Mouse (Mus musculus): Measurements from ENCODE around the gene Tmed2. TPM values are rescaled to one million over a fixed set of nuclear protein-coding genes. Genes with fewer than 3 reads are reported as not detected.

Gene Tmed2
- total and polyA plus RNA-seq, 2 experiments = 124 to 414 TPM

- DNase-seq (ENCODE audit: extremely low read depth, low read depth, low spot score) = no peak
- WGBS = 66% methylated on average over 1 of the region's 1 CpGs
- no peak overlapping the region for H3K27ac ChIP-seq (replicated peaks; ENCODE audit: insufficient read depth, low read depth, low read length)
- H3K27me3 ChIP-seq (ENCODE audit: control insufficient read depth, insufficient read depth, low read length) = no peaks in the 10 kb centered on the region
- no peaks in the 10 kb centered on the region for H3K79me2 ChIP-seq (ENCODE audit: control insufficient read depth, insufficient read depth, low read length)
- TF ChIP-seq CTCF (IDR thresholded peaks at IDR 0.05; ENCODE audit: low read depth, low read length) (no peak), POLR2A (IDR thresholded peaks at IDR 0.05; ENCODE audit: extremely low read depth, insufficient read depth, low read length) (no peak)
- peaks cover 15% of the 10 kb centered on the region for H3K36me3 ChIP-seq (ENCODE audit: control insufficient read depth, insufficient read depth, low read length)
- H3K4me3 ChIP-seq (ENCODE audit: insufficient read depth, low read depth, low read length) = no peak overlapping the region
- H3K9ac ChIP-seq (ENCODE audit: low read depth, low read length) = no peak overlapping the region
- H3K4me1 ChIP-seq (ENCODE audit: control insufficient read depth, insufficient read depth, low read length) = peaks cover 4% of the 10 kb centered on the region; the same call in 1 of the 2 replicates
Observed at GRCm38 (mm10) chr5:124555145-124555544, 14.7 kb downstream of the Tmed2 start.

GRCm38 (mm10) chr5:124571068-124571467 is 30.6 kb downstream of the Tmed2 start:
- Histone ChIP-seq H3K9ac (ENCODE audit: low read depth, low read length) (no peak overlapping the region), H3K4me3 (ENCODE audit: insufficient read depth, low read depth, low read length) (no peak overlapping the region), H3K27ac (replicated peaks; ENCODE audit: insufficient read depth, low read depth, low read length) (no peak overlapping the region), H3K4me1 (ENCODE audit: control insufficient read depth, insufficient read depth, low read length) (no peaks in the 10 kb centered on the region), H3K36me3 (ENCODE audit: control insufficient read depth, insufficient read depth, low read length) (peaks cover 46% of the 10 kb centered on the region), H3K79me2 (ENCODE audit: control insufficient read depth, insufficient read depth, low read length) (no peaks in the 10 kb centered on the region), H3K27me3 (ENCODE audit: control insufficient read depth, insufficient read depth, low read length) (no peaks in the 10 kb centered on the region)
- DNase-seq (ENCODE audit: extremely low read depth, low read depth, low spot score) = no peak
- TF ChIP-seq POLR2A (IDR thresholded peaks at IDR 0.05; ENCODE audit: extremely low read depth, insufficient read depth, low read length) (no peak), CTCF (IDR thresholded peaks at IDR 0.05; ENCODE audit: low read depth, low read length) (no peak)
- WGBS = 86% methylated on average over 12 of the region's 12 CpGs

- Histone ChIP-seq H3K27ac (replicated peaks; ENCODE audit: insufficient read depth, low read depth, low read length) (no peak overlapping the region), H3K36me3 (ENCODE audit: control insufficient read depth, insufficient read depth, low read length) (peaks cover 34% of the 10 kb centered on the region), H3K4me1 (ENCODE audit: control insufficient read depth, insufficient read depth, low read length) (peaks cover 7% of the 10 kb centered on the region), H3K27me3 (ENCODE audit: control insufficient read depth, insufficient read depth, low read length) (no peaks in the 10 kb centered on the region), H3K4me3 (ENCODE audit: insufficient read depth, low read depth, low read length) (no peak overlapping the region), H3K9ac (ENCODE audit: low read depth, low read length) (no peak overlapping the region), H3K79me2 (ENCODE audit: control insufficient read depth, insufficient read depth, low read length) (peaks cover 7% of the 10 kb centered on the region; the same call in 1 of the 2 replicates)
- DNase-seq (ENCODE audit: extremely low read depth, low read depth, low spot score) = no peak
- 88% methylated on average over 7 of the region's 7 CpGs for WGBS
- TF ChIP-seq POLR2A (IDR thresholded peaks at IDR 0.05; ENCODE audit: extremely low read depth, insufficient read depth, low read length) = no peak
- no peak for TF ChIP-seq CTCF (IDR thresholded peaks at IDR 0.05; ENCODE audit: low read depth, low read length)
Observed at GRCm38 (mm10) chr5:124575467-124575866, 35.0 kb downstream of the Tmed2 start.

GRCm38 (mm10) chr5:124578633-124579317 is 38.3 kb downstream of the Tmed2 start, which contains the start of the genes Eif2b1 and Gtf2h3:
Eif2b1 (minus strand) TSS chr5:124579131.
Gtf2h3 (plus strand) TSS chr5:124579140.
- Histone ChIP-seq H3K27me3 (ENCODE audit: control insufficient read depth, insufficient read depth, low read length) (no peaks in the 10 kb centered on the region), H3K27ac (replicated peaks; ENCODE audit: insufficient read depth, low read depth, low read length) (peak within 1 kb of the TSS; percentile 11), H3K4me3 (ENCODE audit: insufficient read depth, low read depth, low read length) (peak within 1 kb of the TSS; percentile 72), H3K79me2 (ENCODE audit: control insufficient read depth, insufficient read depth, low read length) (peaks cover 9% of the 10 kb centered on the region; the same call in 1 of the 2 replicates), H3K4me1 (ENCODE audit: control insufficient read depth, insufficient read depth, low read length) (peaks cover 9% of the 10 kb centered on the region), H3K36me3 (ENCODE audit: control insufficient read depth, insufficient read depth, low read length) (peaks cover 12% of the 10 kb centered on the region), H3K9ac (ENCODE audit: low read depth, low read length) (peak within 1 kb of the TSS; percentile 70)
- TF ChIP-seq CTCF (IDR thresholded peaks at IDR 0.05; ENCODE audit: low read depth, low read length) = no peak
- TF ChIP-seq POLR2A (IDR thresholded peaks at IDR 0.05; ENCODE audit: extremely low read depth, insufficient read depth, low read length) = 0 out of 2 replicates have a peak, but pooled peaks have one; percentile 67
- under 1% methylated on average over 51 of the region's 51 CpGs for WGBS
- peak; percentile 79 for DNase-seq (ENCODE audit: extremely low read depth, low read depth, low spot score)

GRCm38 (mm10) chr5:124582515-124582914 is 42.0 kb downstream of the Tmed2 start:
- no peak overlapping the region for H3K4me3 ChIP-seq (ENCODE audit: insufficient read depth, low read depth, low read length)
- no peak overlapping the region for H3K27ac ChIP-seq (replicated peaks; ENCODE audit: insufficient read depth, low read depth, low read length)
- H3K4me1 ChIP-seq (ENCODE audit: control insufficient read depth, insufficient read depth, low read length) = peaks cover 9% of the 10 kb centered on the region
- WGBS = 28% methylated on average over 5 of the region's 5 CpGs
- H3K27me3 ChIP-seq (ENCODE audit: control insufficient read depth, insufficient read depth, low read length) = no peaks in the 10 kb centered on the region
- peaks cover 9% of the 10 kb centered on the region; the same call in 1 of the 2 replicates for H3K79me2 ChIP-seq (ENCODE audit: control insufficient read depth, insufficient read depth, low read length)
- TF ChIP-seq CTCF (IDR thresholded peaks at IDR 0.05; ENCODE audit: low read depth, low read length) (no peak), POLR2A (IDR thresholded peaks at IDR 0.05; ENCODE audit: extremely low read depth, insufficient read depth, low read length) (no peak)
- peaks cover 14% of the 10 kb centered on the region; the same call in 1 of the 2 replicates for H3K36me3 ChIP-seq (ENCODE audit: control insufficient read depth, insufficient read depth, low read length)
- peak; percentile 51 for DNase-seq (ENCODE audit: extremely low read depth, low read depth, low spot score)
- H3K9ac ChIP-seq (ENCODE audit: low read depth, low read length) = no peak overlapping the region

GRCm38 (mm10) chr5:124592768-124593167 is 52.3 kb downstream of the Tmed2 start:
- no peak for TF ChIP-seq POLR2A (IDR thresholded peaks at IDR 0.05; ENCODE audit: extremely low read depth, insufficient read depth, low read length)
- no peak for TF ChIP-seq CTCF (IDR thresholded peaks at IDR 0.05; ENCODE audit: low read depth, low read length)
- H3K4me1 ChIP-seq (ENCODE audit: control insufficient read depth, insufficient read depth, low read length) = no peaks in the 10 kb centered on the region
- H3K9ac ChIP-seq (ENCODE audit: low read depth, low read length) = no peak overlapping the region
- WGBS = 96% methylated on average over 3 of the region's 3 CpGs
- H3K4me3 ChIP-seq (ENCODE audit: insufficient read depth, low read depth, low read length) = no peak overlapping the region
- no peaks in the 10 kb centered on the region for H3K79me2 ChIP-seq (ENCODE audit: control insufficient read depth, insufficient read depth, low read length)
- H3K36me3 ChIP-seq (ENCODE audit: control insufficient read depth, insufficient read depth, low read length) = peaks cover 23% of the 10 kb centered on the region
- H3K27me3 ChIP-seq (ENCODE audit: control insufficient read depth, insufficient read depth, low read length) = no peaks in the 10 kb centered on the region
- DNase-seq (ENCODE audit: extremely low read depth, low read depth, low spot score) = no peak
- H3K27ac ChIP-seq (replicated peaks; ENCODE audit: insufficient read depth, low read depth, low read length) = no peak overlapping the region

Data from liver, adult 2 months (tissue).